Mouse (Mus musculus) ES-E14 (cell line): ENCODE measurements around the gene Nrbp1. TPM values are rescaled to one million over a fixed set of nuclear protein-coding genes. Genes with fewer than 3 reads are reported as not detected.

Experiments used
- DNase-seq: peaks from one replicate; pipeline ENCODE4 v3.0.0-alpha.2; 2013; ENCODE audit warnings: low read depth, low spot score
- H3K27ac ChIP-seq: 2 replicates; pipeline ENCODE4 v1.5.1; 2012; ENCODE audit warnings: low read depth, mild to moderate bottlenecking, low read length, moderate library complexity, mixed read lengths; ENCODE audit not compliant: poor library complexity, insufficient read depth, severe bottlenecking
- H3K36me3 ChIP-seq: 2 replicates; pipeline ENCODE4 v1.6.1; 2012; ENCODE audit warnings: mild to moderate bottlenecking, low read length, moderate library complexity, mixed read lengths; ENCODE audit not compliant: control insufficient read depth, poor library complexity, insufficient read depth, severe bottlenecking
- H3K4me1 ChIP-seq, 2 experiments: fragments of 150-350 bp in 1 of 2; sonication (generic) in 1 of 2; 2 replicates each; pipeline ENCODE4 v1.6.1; 2012; ENCODE audit warnings: low read length in 2 of 2, mild to moderate bottlenecking in 1 of 2, mixed read lengths in 1 of 2; ENCODE audit not compliant: control insufficient read depth in 2 of 2, insufficient read depth in 2 of 2, poor library complexity in 1 of 2
- H3K4me3 ChIP-seq, 2 experiments: fragments of 150-350 bp in 1 of 2; sonication (generic) in 1 of 2; 2 replicates each; pipeline ENCODE4 v1.5.1; 2012; ENCODE audit warnings: low read length in 2 of 2, low read depth in 1 of 2, mild to moderate bottlenecking in 1 of 2, mixed read lengths in 1 of 2; ENCODE audit not compliant: insufficient read depth in 1 of 2, poor library complexity in 1 of 2, severe bottlenecking in 1 of 2
- H3K9ac ChIP-seq: 2 replicates; pipeline ENCODE4 v1.6.1; 2012; ENCODE audit warnings: low read depth, mild to moderate bottlenecking, low read length, mixed read lengths; ENCODE audit not compliant: poor library complexity, insufficient read depth, severe bottlenecking
- H3K9me3 ChIP-seq: fragments of 150-350 bp; sonication (generic); 2 replicates; pipeline ENCODE4 v1.6.1; 2012; ENCODE audit warnings: low read depth, mild to moderate bottlenecking, low read length; ENCODE audit not compliant: control insufficient read depth, insufficient read depth
- CHD2 ChIP-seq: IDR thresholded peaks from 2 replicates; pipeline ENCODE4 v1.6.1; 2014; ENCODE audit warnings: mild to moderate bottlenecking, low read depth, low read length, inconsistent platforms
- HCFC1 ChIP-seq: IDR thresholded peaks from 2 replicates; pipeline ENCODE4 v1.6.1; 2012; ENCODE audit warnings: low read length, inconsistent platforms, borderline replicate concordance; ENCODE audit not compliant: insufficient read depth
- MAFK ChIP-seq: IDR thresholded peaks from 2 replicates; pipeline ENCODE4 v1.6.1; 2014; ENCODE audit warnings: mild to moderate bottlenecking, low read depth, low read length, inconsistent platforms; ENCODE audit not compliant: insufficient read depth
- ZC3H11A ChIP-seq: IDR thresholded peaks from 2 replicates; pipeline ENCODE4 v1.6.1; 2012; ENCODE audit warnings: low read depth, mild to moderate bottlenecking, inconsistent platforms, low read length, borderline replicate concordance
- ZNF384 ChIP-seq: IDR thresholded peaks from 2 replicates; pipeline ENCODE4 v1.6.1; 2012; ENCODE audit warnings: low read depth, low read length, inconsistent platforms
- in situ Hi-C, 2 experiments: fragments of 600-800 bp; cut with MboI; formaldehyde crosslinking; loops; one replicate each; pipeline ENCODE4 v1.15.1; 2025; ENCODE audit warnings: low sequenced_read_pairs in 2 of 2, inconsistent platforms in 1 of 2; ENCODE audit not compliant: unreplicated experiment in 2 of 2
- total RNA-seq: library from RNA; depleted of rRNA; stranded (reverse); fragments of 300-350 nt; gene quantifications from 2 replicates; pipeline ENCODE4 v1.2.3, GENCODE M21; 2012

Nrbp1 gene
- total RNA-seq, 1 experiment = 53.1 TPM

DNA sequence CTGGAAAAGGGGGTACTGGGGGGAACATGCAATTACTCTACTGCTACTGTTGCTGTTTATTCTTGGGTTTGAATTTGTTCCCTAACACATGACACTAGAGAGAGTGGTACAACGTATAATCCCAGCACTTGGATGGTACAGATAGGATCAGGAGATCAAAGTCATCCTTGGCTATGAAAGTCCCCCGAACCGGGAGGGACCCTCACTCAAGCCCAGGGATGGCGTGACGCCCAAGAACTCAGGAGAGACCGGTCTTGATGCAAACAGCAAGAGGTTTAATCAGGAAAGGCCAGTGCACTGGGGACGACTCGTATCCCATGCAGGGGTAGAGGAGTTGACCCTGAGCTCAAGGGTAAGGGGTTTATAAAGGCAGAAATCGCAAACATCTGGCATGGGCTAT is 18.0 kb upstream of the Nrbp1 start:
- DNase-seq = no peak
- peaks cover 0 to 3% of the 10 kb centered on the region in 2 experiments; a peak in 1 of 4 replicates for H3K4me1 ChIP-seq
- H3K36me3 ChIP-seq = no peaks in the 10 kb centered on the region
- in situ Hi-C loops = no loop called here
- no peak overlapping the region for H3K27ac ChIP-seq
- H3K4me3 ChIP-seq = no peak overlapping the region
- H3K9me3 ChIP-seq = no peaks in the 10 kb centered on the region
- TF ChIP-seq ZNF384 (no peak), CHD2 (no peak), ZC3H11A (no peak), MAFK (no peak), HCFC1 (no peak)
- H3K9ac ChIP-seq = no peak overlapping the region

- in situ Hi-C loops = no loop called here
- Histone ChIP-seq H3K27ac (no peak overlapping the region), H3K9ac (no peak overlapping the region), H3K4me3 (no peak overlapping the region), H3K36me3 (no peaks in the 10 kb centered on the region), H3K9me3 (no peaks in the 10 kb centered on the region), H3K4me1 (no peaks in the 10 kb centered on the region)
- no peak for DNase-seq
- TF ChIP-seq MAFK = no peak
- no peak for TF ChIP-seq HCFC1
- no peak for TF ChIP-seq ZC3H11A
- TF ChIP-seq CHD2 = no peak
- TF ChIP-seq ZNF384 = no peak
Observed at GRCm38 (mm10) chr5:31226641-31227040, 14.0 kb upstream of the Nrbp1 start.

DNA sequence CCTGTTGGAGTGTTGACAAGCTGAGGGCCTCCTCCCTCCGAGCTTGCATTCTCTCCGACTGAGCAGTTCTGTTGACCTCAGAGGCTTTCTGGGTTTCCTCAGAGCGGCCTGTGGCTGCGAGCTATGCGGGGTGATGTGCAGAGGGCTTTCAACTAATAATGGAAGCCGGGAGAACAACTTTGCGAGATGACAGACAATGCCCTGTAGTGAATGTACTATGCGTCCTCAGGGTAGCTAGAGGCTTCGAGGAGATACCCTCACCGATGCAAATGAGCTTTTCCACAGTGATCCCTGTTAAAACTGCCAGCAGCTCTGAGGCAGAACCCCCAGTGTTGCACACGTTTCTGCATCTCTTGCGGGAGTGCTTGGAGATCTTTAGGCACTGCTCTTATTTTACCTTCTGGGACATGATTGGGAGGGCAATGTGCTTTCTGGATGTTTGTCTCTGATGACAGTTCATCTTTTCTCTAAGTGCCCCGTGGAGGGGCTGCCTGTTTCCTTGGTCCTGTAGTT is 914 bp downstream of the Nrbp1 start:
- Histone ChIP-seq H3K9ac (peak overlapping the region; percentile 61; the same call in 1 of the 2 replicates), H3K4me1 (peaks cover 0 to 4% of the 10 kb centered on the region in 2 experiments; a peak in 1 of 4 replicates), H3K27ac (no peak overlapping the region), H3K4me3 (peak overlapping the region; percentile 75 to 93), H3K9me3 (no peaks in the 10 kb centered on the region), H3K36me3 (peaks cover 4% of the 10 kb centered on the region)
- no peak for DNase-seq
- in situ Hi-C loops = no loop called here
- TF ChIP-seq ZNF384 (no peak), ZC3H11A (no peak), CHD2 (no peak), HCFC1 (no peak), MAFK (no peak)

- peaks cover 4% of the 10 kb centered on the region for H3K36me3 ChIP-seq
- H3K9ac ChIP-seq = no peak overlapping the region
- peaks cover 0 to 4% of the 10 kb centered on the region in 2 experiments; a peak in 1 of 4 replicates for H3K4me1 ChIP-seq
- H3K27ac ChIP-seq = no peak overlapping the region
- TF ChIP-seq HCFC1 (no peak), CHD2 (no peak)
- peak overlapping the region in 1 of 2 experiments; percentile 93; a peak in 2 of 4 replicates for H3K4me3 ChIP-seq
- no peak for DNase-seq
- in situ Hi-C loops = no loop called here
- H3K9me3 ChIP-seq = no peaks in the 10 kb centered on the region
Observed at GRCm38 (mm10) chr5:31242191-31242590, 1.5 kb downstream of the Nrbp1 start.

DNA sequence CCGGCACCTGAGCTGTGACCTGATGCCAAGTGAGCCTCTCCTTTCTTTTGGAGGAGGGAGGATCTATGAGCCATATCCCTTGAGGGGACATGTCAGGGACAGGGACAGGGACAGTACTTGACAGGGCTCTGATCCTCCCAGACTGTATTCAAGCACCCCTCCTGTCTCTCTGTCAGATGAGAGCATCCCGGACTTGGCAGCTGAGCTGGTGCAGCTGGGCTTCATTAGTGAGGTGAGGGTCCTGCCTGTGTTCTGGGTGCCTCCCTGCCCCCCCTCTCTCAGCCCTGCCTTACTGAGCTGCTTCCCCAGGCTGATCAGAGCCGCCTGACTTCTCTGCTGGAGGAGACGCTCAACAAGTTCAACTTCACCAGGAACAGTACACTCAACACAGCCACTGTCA is 10.1 kb downstream of the Nrbp1 start:
- peaks cover 14% of the 10 kb centered on the region; the same call in 1 of the 2 replicates for H3K36me3 ChIP-seq
- TF ChIP-seq ZC3H11A (no peak), ZNF384 (no peak), MAFK (no peak), HCFC1 (no peak), CHD2 (no peak)
- H3K9me3 ChIP-seq = no peaks in the 10 kb centered on the region
- in situ Hi-C loops = no loop called here
- peaks cover 3 to 30% of the 10 kb centered on the region in 2 experiments; a peak in 3 of 4 replicates for H3K4me1 ChIP-seq
- no peak overlapping the region for H3K27ac ChIP-seq
- H3K4me3 ChIP-seq = no peak overlapping the region
- no peak for DNase-seq
- H3K9ac ChIP-seq = peak overlapping the region; percentile 22; the same call in 1 of the 2 replicates
